Mouse (Mus musculus) MEL (cell line): ENCODE results near the gene Strbp. TPM values are rescaled to one million over a fixed set of nuclear protein-coding genes. Genes with fewer than 3 reads are reported as not detected.
A peak's percentile ranks its signal among the peaks of the same experiment; 100 is the strongest.

Experiments used
- DNase-seq: peaks from one replicate; pipeline ENCODE4 v3.0.0; 2011; ENCODE audit warnings: low read depth, low spot score
- H3K27ac ChIP-seq: 2 replicates; pipeline ENCODE4 v1.5.1; 2012; ENCODE audit warnings: low read depth, mild to moderate bottlenecking, control low read depth, low read length, moderate library complexity; ENCODE audit not compliant: control insufficient read depth
- H3K27me3 ChIP-seq, 2 experiments: fragments of 150-350 bp in 1 of 2; sonication (generic) in 1 of 2; 2 replicates each; pipeline ENCODE4 v1.6.1; 2012; ENCODE audit warnings: low read length in 2 of 2, mild to moderate bottlenecking in 2 of 2, improper control_type of control experiment in 1 of 2, moderate library complexity in 1 of 2; ENCODE audit not compliant: insufficient read depth in 2 of 2, control insufficient read depth in 1 of 2
- H3K36me3 ChIP-seq, 2 experiments: 2 replicates each; pipeline ENCODE4 v1.6.1; 2012 to 2014; ENCODE audit warnings: low read length in 2 of 2, improper control_type of control experiment in 1 of 2, inconsistent platforms in 1 of 2, mild to moderate bottlenecking in 1 of 2; ENCODE audit not compliant: insufficient read depth in 2 of 2, control insufficient read depth in 1 of 2
- H3K4me1 ChIP-seq, 2 experiments: fragments of 150-350 bp in 1 of 2; sonication (generic) in 1 of 2; 2 replicates each; pipeline ENCODE4 v1.6.1; 2012; ENCODE audit warnings: low read length in 2 of 2, improper control_type of control experiment in 1 of 2, mild to moderate bottlenecking in 1 of 2; ENCODE audit not compliant: insufficient read depth in 2 of 2, control insufficient read depth in 1 of 2
- H3K4me3 ChIP-seq, 2 experiments: fragments of 150-350 bp in 1 of 2; sonication (generic) in 1 of 2; 2 replicates each; pipeline ENCODE4 v1.5.1; 2012; ENCODE audit warnings: low read depth in 2 of 2, low read length in 2 of 2, mild to moderate bottlenecking in 2 of 2, moderate library complexity in 2 of 2, control low read depth in 1 of 2, improper control_type of control experiment in 1 of 2; ENCODE audit not compliant: control insufficient read depth in 1 of 2, insufficient read depth in 1 of 2
- H3K79me2 ChIP-seq: 2 replicates; pipeline ENCODE4 v1.6.1; 2012; ENCODE audit warnings: mild to moderate bottlenecking, low read length, moderate library complexity; ENCODE audit not compliant: control insufficient read depth, poor library complexity, insufficient read depth
- H3K9ac ChIP-seq: 2 replicates; pipeline ENCODE4 v1.6.1; 2012; ENCODE audit warnings: low read depth, mild to moderate bottlenecking, control low read depth, low read length, moderate library complexity; ENCODE audit not compliant: control insufficient read depth, poor library complexity, severe bottlenecking
- H3K9me3 ChIP-seq: fragments of 150-350 bp; sonication (generic); replicated peaks from 2 replicates; pipeline ENCODE4 v1.6.1; 2012; ENCODE audit warnings: mild to moderate bottlenecking, low read length, improper control_type of control experiment, moderate library complexity; ENCODE audit not compliant: insufficient read depth
- BHLHE40 ChIP-seq: IDR thresholded peaks from 2 replicates; pipeline ENCODE4 v1.6.1; 2012; ENCODE audit warnings: low read depth, mild to moderate bottlenecking, inconsistent platforms, low read length, improper control_type of control experiment, borderline replicate concordance
- ELF1 ChIP-seq: IDR thresholded peaks from 2 replicates; pipeline ENCODE4 v1.6.1; 2014; ENCODE audit warnings: low read depth, mild to moderate bottlenecking, inconsistent platforms, low read length, improper control_type of control experiment, moderate library complexity
- EP300 ChIP-seq, 2 experiments: IDR thresholded peaks; 2 replicates each; pipeline ENCODE4 v1.6.1; 2011; ENCODE audit warnings: improper control_type of control experiment in 2 of 2, low read length in 2 of 2, low read depth in 1 of 2, mild to moderate bottlenecking in 1 of 2
- ETS1 ChIP-seq: IDR thresholded peaks from 2 replicates; pipeline ENCODE4 v1.6.1; 2012; ENCODE audit warnings: low read depth, mild to moderate bottlenecking, inconsistent platforms, low read length, improper control_type of control experiment, moderate library complexity
- GABPA ChIP-seq: IDR thresholded peaks from 2 replicates; pipeline ENCODE4 v1.6.1; 2012; ENCODE audit warnings: low read depth, mild to moderate bottlenecking, inconsistent platforms, low read length, improper control_type of control experiment, moderate library complexity
- HCFC1 ChIP-seq: IDR thresholded peaks from 2 replicates; pipeline ENCODE4 v1.6.1; 2012; ENCODE audit warnings: low read depth, mild to moderate bottlenecking, inconsistent platforms, low read length, improper control_type of control experiment, moderate library complexity
- MAFK ChIP-seq: IDR thresholded peaks from 2 replicates; pipeline ENCODE4 v1.6.1; 2011; ENCODE audit warnings: low read depth, mild to moderate bottlenecking, low read length, improper control_type of control experiment, borderline replicate concordance
- MAZ ChIP-seq: IDR thresholded peaks from 2 replicates; pipeline ENCODE4 v1.6.1; 2012; ENCODE audit warnings: low read depth, mild to moderate bottlenecking, inconsistent platforms, low read length, improper control_type of control experiment
- MEF2A ChIP-seq: IDR thresholded peaks from 2 replicates; pipeline ENCODE4 v1.6.1; 2014; ENCODE audit warnings: low read depth, mild to moderate bottlenecking, inconsistent platforms, low read length, improper control_type of control experiment; ENCODE audit not compliant: poor library complexity, insufficient replicate concordance, severe bottlenecking; ENCODE audit errors: extremely low read depth
- MXI1 ChIP-seq: IDR thresholded peaks from 2 replicates; pipeline ENCODE4 v1.6.1; 2011; ENCODE audit warnings: mild to moderate bottlenecking, low read depth, low read length, improper control_type of control experiment
- MYB ChIP-seq: IDR thresholded peaks from 2 replicates; pipeline ENCODE4 v1.6.1; 2011; ENCODE audit warnings: mild to moderate bottlenecking, low read depth, low read length, improper control_type of control experiment
- MYC ChIP-seq: IDR thresholded peaks from 2 replicates; pipeline ENCODE4 v1.6.1; 2011; ENCODE audit warnings: low read depth, mild to moderate bottlenecking, low read length, improper control_type of control experiment, moderate library complexity
- POLR2A ChIP-seq, 2 experiments: IDR thresholded peaks; 2 replicates each; pipeline ENCODE4 v1.6.1; 2011 to 2012; ENCODE audit warnings: low read length in 2 of 2, mild to moderate bottlenecking in 2 of 2, control low read depth in 1 of 2, improper control_type of control experiment in 1 of 2, low read depth in 1 of 2, moderate library complexity in 1 of 2; ENCODE audit not compliant: control insufficient read depth in 1 of 2, insufficient read depth in 1 of 2, poor library complexity in 1 of 2
- POLR2AphosphoS2 ChIP-seq: IDR thresholded peaks from 2 replicates; pipeline ENCODE4 v1.6.1; 2011; ENCODE audit warnings: low read length, improper control_type of control experiment
- SIN3A ChIP-seq: IDR thresholded peaks from 2 replicates; pipeline ENCODE4 v1.6.1; 2012; ENCODE audit warnings: low read length, improper control_type of control experiment, inconsistent platforms
- SMC3 ChIP-seq: IDR thresholded peaks from 2 replicates; pipeline ENCODE4 v1.6.1; 2011; ENCODE audit warnings: low read depth, low read length, improper control_type of control experiment
- TAL1 ChIP-seq: IDR thresholded peaks from 2 replicates; pipeline ENCODE4 v1.6.1; 2012; ENCODE audit warnings: mild to moderate bottlenecking, inconsistent platforms, low read length, moderate library complexity, mixed read lengths
- TCF12 ChIP-seq: IDR thresholded peaks from 2 replicates; pipeline ENCODE4 v1.6.1; 2014; ENCODE audit warnings: low read depth, mild to moderate bottlenecking, inconsistent platforms, low read length, improper control_type of control experiment, moderate library complexity
- UBTF ChIP-seq: IDR thresholded peaks from 2 replicates; pipeline ENCODE4 v1.6.1; 2012; ENCODE audit warnings: low read depth, mild to moderate bottlenecking, inconsistent platforms, low read length, improper control_type of control experiment, moderate library complexity, borderline replicate concordance; ENCODE audit not compliant: insufficient read depth
- USF1 ChIP-seq: IDR thresholded peaks from 2 replicates; pipeline ENCODE4 v1.6.1; 2014; ENCODE audit warnings: low read depth, mild to moderate bottlenecking, inconsistent platforms, low read length, improper control_type of control experiment, moderate library complexity
- ZC3H11A ChIP-seq: IDR thresholded peaks from 2 replicates; pipeline ENCODE4 v1.6.1; 2012; ENCODE audit warnings: low read depth, mild to moderate bottlenecking, inconsistent platforms, low read length, improper control_type of control experiment
- ZKSCAN1 ChIP-seq: IDR thresholded peaks from 2 replicates; pipeline ENCODE4 v1.6.1; 2012; ENCODE audit warnings: low read depth, mild to moderate bottlenecking, inconsistent platforms, low read length, improper control_type of control experiment, moderate library complexity
- ZMIZ1 ChIP-seq: IDR thresholded peaks from 2 replicates; pipeline ENCODE4 v1.6.1; 2012; ENCODE audit warnings: low read depth, mild to moderate bottlenecking, inconsistent platforms, low read length, improper control_type of control experiment, moderate library complexity
- ZNF384 ChIP-seq: IDR thresholded peaks from 2 replicates; pipeline ENCODE4 v1.6.1; 2012; ENCODE audit warnings: low read depth, mild to moderate bottlenecking, inconsistent platforms, low read length, improper control_type of control experiment
- polyA plus RNA-seq, 2 experiments: library from polyadenylated mRNA; stranded (reverse) in 1 of 2; unstranded in 1 of 2; fragments of >175 nt in 1 of 2; fragments of >200 nt in 1 of 2; gene quantifications; 2 replicates each; pipeline versions ENCODE4 v1.2.1 to v1.2.4; 2012; ENCODE audit warnings: low replicate concordance in 2 of 2, low read depth in 1 of 2; ENCODE audit not compliant: insufficient read length in 2 of 2, insufficient read depth in 1 of 2, missing spikeins in 1 of 2
- total RNA-seq: library from RNA; depleted of rRNA; stranded (reverse); fragments of 300-350 nt; gene quantifications from 2 replicates; pipeline ENCODE4 v1.2.3, GENCODE M21; 2012

Strbp gene
- total and polyA plus RNA-seq, 3 experiments: 30.6 to 123 (median 59.8) TPM

DNA sequence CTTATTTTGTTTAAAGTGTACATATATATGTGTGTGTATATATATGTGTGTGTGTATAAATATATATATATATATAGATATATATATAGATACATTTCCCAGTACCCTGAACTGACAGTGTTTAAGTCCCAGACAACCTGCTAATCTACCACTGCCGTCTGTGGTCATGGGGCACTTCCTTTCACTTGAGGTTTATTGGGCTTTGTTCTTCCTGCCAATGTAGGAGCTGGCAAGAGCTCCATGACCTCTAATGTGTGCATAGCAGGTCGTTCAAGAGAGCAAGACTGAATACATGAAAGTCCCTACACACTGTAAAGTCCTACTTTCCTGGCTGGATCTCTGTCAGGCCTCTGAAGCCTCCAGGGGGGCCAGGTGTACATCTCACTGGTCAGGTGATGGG lies 138.1 kb downstream of the Strbp start:
- no peak for TF ChIP-seq BHLHE40
- TF ChIP-seq USF1: no peak
- TF ChIP-seq POLR2AphosphoS2: no peak
- no peak for TF ChIP-seq MYC
- 0 out of 2 replicates have a peak, but pooled peaks have one; percentile 21 for TF ChIP-seq SIN3A
- no peak for TF ChIP-seq MEF2A
- no peak for TF ChIP-seq GABPA
- no peak for TF ChIP-seq ZNF384
- 0 out of 2 replicates have a peak, but pooled peaks have one; percentile 20 for TF ChIP-seq TAL1
- TF ChIP-seq MYB: no peak
- no peak for TF ChIP-seq ELF1
- TF ChIP-seq ZC3H11A: no peak
- TF ChIP-seq MXI1: no peak
- TF ChIP-seq ZMIZ1: no peak
- no peak for TF ChIP-seq POLR2A (IDR thresholded peaks at IDR 0.05; ENCODE audit: control insufficient read depth in 1 of 2, insufficient read depth in 1 of 2, low read depth in 1 of 2, low read length in 2 of 2, poor library complexity in 1 of 2)
- TF ChIP-seq ETS1: no peak
- no peak for TF ChIP-seq TCF12
- no peak for TF ChIP-seq ZKSCAN1
- no peak for TF ChIP-seq MAZ
- TF ChIP-seq EP300 (IDR thresholded peaks at IDR 0.05; ENCODE audit: low read depth in 1 of 2, low read length in 2 of 2): peak in 1 of 2 experiments; percentile 34; a peak in 1 of 4 replicates
- no peak for TF ChIP-seq SMC3
- no peak for TF ChIP-seq HCFC1
- TF ChIP-seq MAFK: no peak
- no peak for TF ChIP-seq UBTF
- H3K9ac ChIP-seq: no peak overlapping the region
- peak; percentile 67 for DNase-seq
- H3K36me3 ChIP-seq: peaks cover 5 to 11% of the 10 kb centered on the region in 2 experiments
- no peaks in the 10 kb centered on the region for H3K27me3 ChIP-seq
- no peaks in the 10 kb centered on the region for H3K9me3 ChIP-seq
- no peak overlapping the region for H3K4me3 ChIP-seq
- H3K4me1 ChIP-seq: peaks cover 3 to 6% of the 10 kb centered on the region in 2 experiments
- peak overlapping the region; percentile 41; the same call in 1 of the 2 replicates for H3K27ac ChIP-seq
- H3K79me2 ChIP-seq: no peaks in the 10 kb centered on the region
